Mouse (Mus musculus): ENCODE measurements around the gene Fam222a. TPM values are rescaled to one million over a fixed set of nuclear protein-coding genes. Genes with fewer than 3 reads are reported as not detected.
A peak's percentile ranks its signal among the peaks of the same experiment; 100 is the strongest.

The Fam222a gene
- total RNA-seq, 2 experiments from 2014 or later: 2.2 to 2.5 TPM

GRCm38 (mm10) chr5:114583046-114583445 is 15.2 kb downstream of the Fam222a start:
- DNase-seq (ENCODE audit: low spot score in 2 of 2): no peak

GRCm38 (mm10) chr5:114583490-114584175 is 15.8 kb downstream of the Fam222a start:
- no peak for DNase-seq (ENCODE audit: low spot score in 2 of 2)

GRCm38 (mm10) chr5:114584293-114585104 is 16.7 kb downstream of the Fam222a start:
- DNase-seq (ENCODE audit: low spot score in 2 of 2): peak in 1 of 2 experiments; percentile 40

- DNase-seq (ENCODE audit: low spot score in 2 of 2): no peak
Observed at GRCm38 (mm10) chr5:114585682-114586081, 17.9 kb downstream of the Fam222a start.

GRCm38 (mm10) chr5:114587908-114588307 is 20.1 kb downstream of the Fam222a start:
- DNase-seq (ENCODE audit: low spot score in 2 of 2): peak in 1 of 2 experiments; percentile 66

GRCm38 (mm10) chr5:114588416-114588815 is 20.6 kb downstream of the Fam222a start:
- DNase-seq (ENCODE audit: low spot score in 2 of 2): no peak

- DNase-seq (ENCODE audit: low spot score in 2 of 2): no peak
Observed at GRCm38 (mm10) chr5:114589026-114589425, 21.2 kb downstream of the Fam222a start.

GRCm38 (mm10) chr5:114589454-114589853 is 21.6 kb downstream of the Fam222a start:
- DNase-seq (ENCODE audit: low spot score in 2 of 2): no peak

GRCm38 (mm10) chr5:114590043-114590913 is 22.5 kb downstream of the Fam222a start:
- DNase-seq (ENCODE audit: low spot score in 2 of 2): no peak

GRCm38 (mm10) chr5:114591151-114591561 is 23.3 kb downstream of the Fam222a start:
- no peak for DNase-seq (ENCODE audit: low spot score in 2 of 2)

GRCm38 (mm10) chr5:114592463-114593160 is 24.8 kb downstream of the Fam222a start:
- no peak for DNase-seq (ENCODE audit: low spot score in 2 of 2)

GRCm38 (mm10) chr5:114593161-114593821 is 25.5 kb downstream of the Fam222a start:
- DNase-seq (ENCODE audit: low spot score in 2 of 2): no peak

GRCm38 (mm10) chr5:114593949-114594348 is 26.1 kb downstream of the Fam222a start:
- DNase-seq (ENCODE audit: low spot score in 2 of 2): no peak

GRCm38 (mm10) chr5:114594741-114595241 is 27.0 kb downstream of the Fam222a start:
- no peak for DNase-seq (ENCODE audit: low spot score in 2 of 2)

- DNase-seq (ENCODE audit: low spot score in 2 of 2): no peak
Observed at GRCm38 (mm10) chr5:114596604-114597003, 28.8 kb downstream of the Fam222a start.

- no peak for DNase-seq (ENCODE audit: low spot score in 2 of 2)
Observed at GRCm38 (mm10) chr5:114597222-114597621, 29.4 kb downstream of the Fam222a start.

- DNase-seq (ENCODE audit: low spot score in 2 of 2): no peak
Observed at GRCm38 (mm10) chr5:114597652-114598051, 29.8 kb downstream of the Fam222a start.

GRCm38 (mm10) chr5:114602012-114602411 is 34.2 kb downstream of the Fam222a start:
- DNase-seq (ENCODE audit: low spot score in 2 of 2): no peak

- no peak for DNase-seq (ENCODE audit: low spot score in 2 of 2)
Observed at GRCm38 (mm10) chr5:114603975-114604374, 36.2 kb downstream of the Fam222a start.

GRCm38 (mm10) chr5:114604781-114605290 is 37.0 kb downstream of the Fam222a start:
- DNase-seq (ENCODE audit: low spot score in 2 of 2): no peak
